Mouse (Mus musculus): Measurements from ENCODE around the gene Ddi2. TPM values are rescaled to one million over a fixed set of nuclear protein-coding genes. Genes with fewer than 3 reads are reported as not detected.

The Ddi2 gene
- total RNA-seq, 2 experiments from 2014 or later, result 30.7 to 31.0 TPM

DNA sequence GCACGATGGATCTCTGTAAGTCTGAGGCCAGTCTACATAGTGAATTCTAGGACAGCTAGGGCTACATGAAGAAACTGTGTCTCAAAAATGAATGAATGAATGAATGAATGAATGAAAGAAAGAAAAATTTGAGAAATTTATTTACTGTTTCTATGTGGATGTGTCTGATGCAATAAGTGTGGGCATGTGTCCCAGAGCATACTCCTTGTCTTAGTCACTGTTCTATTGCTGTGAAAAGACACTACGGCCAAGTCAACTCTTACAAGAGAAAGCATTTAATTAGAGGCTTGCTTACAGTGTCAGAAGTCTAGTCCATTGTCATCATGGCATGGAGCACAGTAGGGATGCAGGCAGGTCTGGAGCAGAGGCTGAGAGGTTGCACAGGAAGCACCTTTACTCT lies 14.2 kb downstream of the Ddi2 start:
- intact Hi-C loops (cut with DNase I), result no loop called here
- DNase-seq, result no peak

DNA sequence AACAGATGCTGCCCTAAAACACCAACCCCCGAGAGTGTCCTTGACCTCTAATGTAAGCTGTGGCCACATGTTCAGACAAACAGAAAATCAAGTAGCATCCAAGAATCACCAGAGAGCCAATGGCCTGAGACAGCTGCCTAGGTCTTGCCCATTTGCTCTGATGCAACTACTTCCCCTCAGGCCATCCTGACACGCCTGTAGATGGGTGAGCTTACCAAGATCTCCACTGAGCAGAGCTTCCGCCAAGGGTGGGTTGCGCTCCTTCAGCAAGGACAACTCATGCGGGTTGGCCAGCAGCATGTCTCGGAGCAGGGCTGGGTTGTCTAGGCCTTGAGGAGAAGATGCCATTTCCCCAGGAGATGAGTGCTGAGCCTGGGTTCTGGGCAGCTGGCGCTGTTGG lies 15.2 kb downstream of the Ddi2 start:
- DNase-seq, result no peak
- intact Hi-C loops (cut with DNase I), result no loop called here

DNA sequence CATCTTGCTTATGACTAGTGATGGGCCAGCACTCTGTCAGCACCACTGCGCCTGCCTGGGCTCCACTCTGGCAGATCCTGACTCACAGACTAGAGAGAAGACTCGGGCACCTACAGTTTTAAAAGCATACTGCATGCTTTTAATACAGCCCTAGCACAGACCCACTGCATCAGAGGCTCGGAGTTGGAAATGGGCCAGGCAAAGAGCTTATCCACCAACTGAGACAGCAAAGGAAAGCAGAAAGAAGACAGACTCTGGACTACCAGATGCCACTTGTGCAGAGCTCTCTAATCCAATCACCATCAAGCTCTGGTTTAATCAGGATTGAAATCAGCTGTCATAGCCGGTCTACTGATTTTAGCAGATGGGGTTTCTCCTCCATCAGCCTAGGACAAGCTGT lies 17.9 kb downstream of the Ddi2 start:
- DNase-seq, result no peak
- intact Hi-C loops (cut with DNase I), result no loop called here

DNA sequence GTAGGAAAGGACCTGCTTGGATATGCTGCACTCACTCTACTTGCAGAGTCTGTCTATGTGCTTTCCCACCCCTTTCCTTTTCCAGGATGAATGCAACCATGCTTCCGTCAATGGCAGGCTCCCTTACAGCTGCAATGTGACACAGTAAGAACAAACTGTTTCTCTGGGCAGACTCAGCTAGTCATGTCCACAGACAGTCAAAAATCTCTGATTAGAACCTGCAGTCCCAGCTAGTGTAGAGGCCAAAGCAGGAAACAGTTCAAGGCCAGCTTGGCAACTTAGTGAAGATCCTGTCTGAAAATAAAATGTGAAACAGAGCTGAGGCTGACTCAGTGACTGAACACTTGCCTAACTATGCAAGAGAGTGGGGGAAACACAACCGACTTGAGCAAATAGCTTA lies 18.6 kb downstream of the Ddi2 start:
- intact Hi-C loops (cut with DNase I), result no loop called here
- no peak for DNase-seq

- intact Hi-C loops (cut with DNase I), result no loop called here
- DNase-seq, result no peak
Observed at GRCm38 (mm10) chr4:141694719-141695118, 28.5 kb downstream of the Ddi2 start.

GRCm38 (mm10) chr4:141688505-141688904 lies 34.7 kb downstream of the Ddi2 start:
- intact Hi-C loops (cut with DNase I), result no loop called here
- no peak for DNase-seq

DNA sequence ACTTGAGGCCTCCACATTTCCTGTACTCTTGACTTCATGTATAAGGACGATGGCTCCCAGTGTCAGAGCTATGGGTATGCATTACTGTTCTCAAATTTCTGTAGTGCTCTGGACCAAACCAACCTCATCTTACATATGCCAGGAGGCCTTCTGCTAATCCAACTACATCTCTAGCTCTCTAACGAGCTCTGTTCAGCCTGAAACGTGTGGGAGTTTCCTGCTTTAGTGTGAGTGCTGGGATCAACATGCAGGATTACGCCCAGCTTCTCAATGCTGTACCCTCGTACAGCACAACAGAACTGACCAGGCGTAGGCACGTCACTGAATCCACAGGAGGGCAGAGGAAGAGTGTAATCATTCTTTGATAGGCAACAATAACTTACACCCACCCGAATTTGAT lies 36.7 kb downstream of the Ddi2 start:
- no peak for DNase-seq
- intact Hi-C loops (cut with DNase I), result loop anchor here (2.0 kb wide), 1 partner anchor 22 kb away; the partner anchor contains the start of gene Plekhm2

GRCm38 (mm10) chr4:141686093-141686492 lies 37.1 kb downstream of the Ddi2 start:
- intact Hi-C loops (cut with DNase I), result loop anchor here (2.0 kb wide), 1 partner anchor 21 kb away; the partner anchor contains the start of gene Plekhm2
- DNase-seq, result no peak

GRCm38 (mm10) chr4:141685499-141685898 lies 37.7 kb downstream of the Ddi2 start, which contains the start of gene Rsc1a1:
Gene Rsc1a1 (minus strand): TSS chr4:141685599.
- no peak for DNase-seq
- intact Hi-C loops (cut with DNase I), result no loop called here

- DNase-seq, result peak; percentile 37 to 40
Observed at GRCm38 (mm10) chr4:141682706-141683230, 40.5 kb downstream of the Ddi2 start.

DNA sequence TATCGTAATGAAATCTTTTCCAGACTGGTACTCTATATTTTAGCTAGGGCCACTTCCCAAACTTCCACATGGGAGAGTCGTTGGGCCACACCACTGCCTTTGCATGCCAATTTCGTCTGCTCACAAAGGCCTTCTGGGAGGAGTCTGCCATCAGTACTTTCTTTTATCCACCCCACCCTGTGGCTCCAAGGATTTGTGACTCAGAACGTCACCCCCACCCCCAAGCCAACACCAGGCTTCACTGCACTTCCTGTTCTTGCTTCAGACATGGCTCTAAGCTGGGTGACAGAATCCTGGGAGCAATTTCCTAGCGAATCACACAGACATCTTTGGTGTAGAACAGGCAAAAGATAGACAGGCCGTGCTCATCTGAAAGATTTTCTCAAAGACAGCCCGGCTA lies 41.5 kb downstream of the Ddi2 start:
- intact Hi-C loops (cut with DNase I), result no loop called here
- DNase-seq, result peak; percentile 26 to 31

More at GRCm38 (mm10) chr4:141682706-141683230, 40.5 kb downstream of the Ddi2 start:
- intact Hi-C loops (cut with DNase I), result no loop called here

DNA sequence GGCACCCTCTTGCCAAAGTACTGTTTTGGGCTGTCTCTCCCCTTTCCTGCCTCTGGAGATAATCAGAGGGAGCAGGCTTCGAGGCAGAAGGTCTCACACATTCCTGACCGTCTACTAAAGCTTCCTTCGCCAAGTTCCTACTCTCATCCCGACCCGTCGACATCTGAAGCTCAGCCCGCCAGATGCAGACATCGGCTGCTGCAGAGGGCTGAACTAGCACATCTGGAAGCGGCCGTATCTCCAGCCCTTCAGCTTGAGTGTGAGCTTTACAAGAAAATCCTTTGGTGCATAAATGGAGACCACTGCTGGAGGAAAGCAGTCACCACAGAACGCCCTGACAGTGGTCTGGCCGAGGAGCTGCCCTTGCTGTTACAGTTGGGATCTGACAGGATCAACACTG lies 42.3 kb downstream of the Ddi2 start:
- DNase-seq, result no peak
- intact Hi-C loops (cut with DNase I), result no loop called here

DNA sequence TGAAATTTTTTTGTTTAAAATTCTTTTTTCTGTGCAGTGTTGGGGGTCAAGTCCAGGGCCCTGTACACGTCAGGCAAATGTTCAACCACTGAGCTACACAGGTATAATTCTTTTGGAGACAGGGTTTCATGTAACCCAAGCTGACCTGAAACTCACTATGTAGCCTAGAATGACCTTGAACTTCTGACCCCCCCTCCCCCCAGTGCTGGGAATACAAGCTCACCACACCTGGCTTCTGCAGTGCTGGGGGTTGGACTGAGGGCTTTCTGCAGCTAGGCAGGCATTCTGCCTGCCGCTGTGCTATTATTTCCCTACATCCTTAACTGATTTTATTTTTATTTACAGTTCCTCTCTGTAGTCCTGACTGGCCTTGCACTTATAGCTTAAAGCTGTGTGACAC lies 44.2 kb downstream of the Ddi2 start:
- intact Hi-C loops (cut with DNase I), result no loop called here
- no peak for DNase-seq

DNA sequence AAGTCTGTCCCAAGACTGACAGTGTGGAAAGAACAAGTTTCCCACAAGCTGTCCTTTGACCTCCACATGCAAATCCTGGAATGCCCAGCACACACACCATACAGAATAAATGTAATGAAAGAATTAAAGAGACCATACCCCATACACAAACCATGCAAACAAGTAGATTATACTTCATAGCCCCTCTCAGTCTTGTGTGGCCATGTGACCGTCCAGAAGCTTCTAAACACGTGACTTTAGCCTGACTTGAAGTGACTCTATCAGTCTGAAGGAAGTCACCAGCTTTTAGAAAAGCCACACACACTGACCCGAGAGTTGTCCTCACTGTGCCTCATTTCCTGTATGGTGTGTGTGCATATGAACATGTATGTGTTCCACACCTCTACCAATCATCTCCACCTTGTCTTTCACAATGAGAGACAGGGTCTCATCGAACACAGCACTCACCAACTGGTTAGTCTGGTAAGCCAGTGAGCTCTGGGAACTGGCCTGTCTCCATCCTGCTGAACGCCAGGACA lies 46.7 kb downstream of the Ddi2 start:
- DNase-seq, result no peak
- intact Hi-C loops (cut with DNase I), result no loop called here

DNA sequence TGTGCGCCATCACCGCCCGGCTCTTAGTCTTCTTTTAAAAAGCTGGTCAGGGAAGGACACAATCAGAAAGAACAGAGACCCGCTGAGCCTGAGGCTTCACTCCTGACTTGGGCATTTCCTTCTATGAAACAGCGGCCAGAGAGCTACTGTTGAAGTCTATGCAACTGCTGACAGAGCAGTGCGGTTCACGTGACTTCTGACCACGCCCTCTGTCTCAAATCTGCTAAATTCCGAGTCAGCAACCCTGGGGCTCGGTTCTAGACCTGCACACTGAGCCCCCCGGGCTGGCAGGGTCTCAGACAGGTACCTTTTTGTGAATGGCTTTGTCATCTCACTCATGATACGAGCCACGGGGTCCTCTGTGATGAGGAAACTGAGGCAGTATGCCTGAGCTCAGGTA lies 50.9 kb downstream of the Ddi2 start:
- intact Hi-C loops (cut with DNase I), result no loop called here

GRCm38 (mm10) chr4:141671389-141671788 lies 51.8 kb downstream of the Ddi2 start:
- intact Hi-C loops (cut with DNase I), result no loop called here
- no peak for DNase-seq

More for the DNA sequence above, 50.9 kb downstream of the Ddi2 start:
- no peak for DNase-seq

DNA sequence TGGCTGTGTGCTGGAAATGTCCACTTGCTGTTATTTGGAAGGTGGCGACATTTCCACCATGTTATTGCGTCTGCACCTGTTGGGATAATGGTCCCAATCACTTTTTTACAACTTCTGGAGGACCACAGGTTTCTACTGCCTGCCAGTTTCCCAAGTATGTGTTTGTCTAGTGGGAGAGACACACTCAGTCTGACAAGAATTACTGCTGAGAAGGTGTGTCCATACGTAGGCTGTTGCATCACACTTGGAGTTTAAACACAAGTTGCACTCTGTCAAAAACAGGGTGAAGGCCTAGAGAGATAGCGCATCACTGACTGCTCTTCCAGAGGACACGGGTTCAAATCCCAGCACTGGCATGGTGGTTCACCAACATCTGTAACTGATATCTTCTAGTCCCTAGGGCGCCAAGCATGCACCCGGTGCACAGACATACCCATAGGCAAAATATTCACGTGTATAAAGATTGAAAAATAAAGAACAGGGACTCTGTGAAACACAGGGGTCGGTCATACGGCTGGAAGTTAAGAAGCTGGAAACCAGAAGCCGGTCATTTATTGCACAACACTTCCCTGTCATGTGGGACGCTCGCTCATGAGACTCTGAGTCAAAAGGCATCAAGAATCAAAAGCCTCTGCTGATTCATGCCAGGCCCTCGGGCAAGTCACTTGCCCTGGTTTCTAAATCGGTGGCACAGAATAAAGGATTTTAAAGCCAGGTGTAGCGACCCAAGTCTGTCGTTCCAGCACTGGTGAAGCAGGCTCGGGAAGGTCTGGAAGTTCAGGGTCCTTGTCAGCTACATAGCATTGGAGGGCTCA lies 53.1 kb downstream of the Ddi2 start:
- no peak for DNase-seq
- intact Hi-C loops (cut with DNase I), result no loop called here

DNA sequence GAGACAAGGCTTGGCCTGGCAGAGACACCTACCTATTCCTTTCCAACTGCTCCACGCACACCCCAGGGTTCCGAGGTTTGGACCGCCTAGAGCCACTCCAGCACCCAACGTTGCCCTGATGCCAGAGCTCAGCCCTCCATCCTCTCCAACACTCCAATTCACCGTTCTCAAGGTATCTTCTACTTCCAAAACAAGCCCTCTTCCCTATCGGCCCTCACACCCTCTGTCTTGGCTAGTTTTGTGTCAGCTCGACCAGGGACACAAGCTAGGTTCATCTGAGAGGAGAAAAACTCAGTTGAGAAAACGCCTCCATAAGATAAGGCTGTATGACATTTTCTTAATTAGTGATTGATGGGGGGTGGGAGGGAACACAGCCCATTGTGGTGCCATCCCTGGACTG lies 58.4 kb downstream of the Ddi2 start, which contains the start of gene Plekhm2:
Plekhm2 (minus strand) TSS at position 101 of the 400 bp plus-strand sequence.
- DNase-seq, result no peak
- intact Hi-C loops (cut with DNase I), result loop anchor here (2.0 kb wide), 1 partner anchor 22 kb away; no protein-coding TSS in a partner anchor

- intact Hi-C loops (cut with DNase I), result loop anchor here (2.0 kb wide), 1 partner anchor 23 kb away; no protein-coding TSS in a partner anchor
Observed at GRCm38 (mm10) chr4:141664011-141664745, 59.0 kb downstream of the Ddi2 start.

GRCm38 (mm10) chr4:141663122-141663931 lies 59.9 kb downstream of the Ddi2 start:
- intact Hi-C loops (cut with DNase I), result loop anchor here (2.0 kb wide), 2 partner anchors 59 to 127 kb away; partner anchors contain the start of genes Ddi2 and Dnajc16
- DNase-seq, result peak; percentile 44 to 64

More at GRCm38 (mm10) chr4:141664011-141664745, 59.0 kb downstream of the Ddi2 start:
- peak; percentile 83 to 84 for DNase-seq
